Mouse (Mus musculus): ENCODE results near the gene Gyg.

DNA sequence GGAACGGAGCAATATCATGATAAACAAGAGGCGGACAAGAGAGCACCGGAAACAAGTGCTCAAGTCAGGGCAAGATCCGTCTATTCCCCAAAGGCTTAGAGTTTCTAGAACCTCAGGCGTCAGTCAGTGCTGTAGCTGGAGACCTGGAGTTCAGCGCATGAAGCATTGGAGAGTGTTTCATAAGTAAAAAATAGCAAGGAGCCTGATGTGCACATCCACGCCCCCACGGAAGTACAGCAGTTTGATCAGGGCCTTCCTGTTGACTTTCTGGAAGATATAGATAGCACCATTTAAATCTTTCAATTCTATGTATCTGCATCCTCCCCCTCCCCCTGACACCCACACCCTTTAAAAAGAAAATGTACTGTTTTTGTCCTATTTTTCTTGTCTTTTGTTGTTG lies 50.8 kb downstream of the Gyg start:
- TF ChIP-seq CTCF (IDR thresholded peaks at IDR 0.05; ENCODE audit: borderline replicate concordance, extremely low read depth, insufficient read depth, insufficient read length) (no peak), POLR2A (IDR thresholded peaks at IDR 0.05; ENCODE audit: borderline replicate concordance, extremely low read depth, insufficient read depth, insufficient read length, poor library complexity, severe bottlenecking) (no peak)
